Mouse (Mus musculus): ENCODE results near the gene Ube4b.
A peak's percentile ranks its signal among the peaks of the same experiment; 100 is the strongest.
"Not testable (repeated sequence)": the region's sequence is repeated elsewhere in the genome, so short reads cannot be mapped to it uniquely, and the experiment has no call there.

Ube4b gene

GRCm38 (mm10) chr4:149431887-149432286 lies 5.3 kb upstream of the Ube4b start:
- DNase-seq (ENCODE audit: low spot score in 2 of 2) = not testable (repeated sequence)

- DNase-seq (ENCODE audit: low spot score in 2 of 2) = no peak
Measured at GRCm38 (mm10) chr4:149429592-149429991, 3.0 kb upstream of the Ube4b start.

GRCm38 (mm10) chr4:149425801-149426292 lies 702 bp downstream of the Ube4b start:
- no peak for DNase-seq (ENCODE audit: low spot score in 2 of 2)

DNA sequence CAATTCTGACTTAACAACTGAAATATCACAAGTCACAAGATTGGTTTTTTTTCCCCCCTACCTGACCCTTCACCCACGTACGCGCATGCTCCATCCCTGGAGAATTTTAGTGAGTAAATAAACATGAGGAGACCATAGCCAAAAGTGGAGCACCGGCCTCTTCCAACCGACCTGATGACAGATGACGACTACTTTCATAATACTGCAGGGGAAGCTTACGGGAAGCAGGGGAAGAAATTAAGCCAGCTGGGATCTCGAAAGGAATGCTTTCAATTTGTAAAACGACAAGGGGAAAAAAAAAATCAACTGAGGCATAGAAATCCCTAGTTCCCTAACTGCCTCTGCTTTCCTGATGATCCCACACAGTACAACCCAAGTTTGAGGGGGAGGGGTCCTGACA lies 1.8 kb downstream of the Ube4b start:
- DNase-seq (ENCODE audit: low spot score in 2 of 2) = no peak

DNA sequence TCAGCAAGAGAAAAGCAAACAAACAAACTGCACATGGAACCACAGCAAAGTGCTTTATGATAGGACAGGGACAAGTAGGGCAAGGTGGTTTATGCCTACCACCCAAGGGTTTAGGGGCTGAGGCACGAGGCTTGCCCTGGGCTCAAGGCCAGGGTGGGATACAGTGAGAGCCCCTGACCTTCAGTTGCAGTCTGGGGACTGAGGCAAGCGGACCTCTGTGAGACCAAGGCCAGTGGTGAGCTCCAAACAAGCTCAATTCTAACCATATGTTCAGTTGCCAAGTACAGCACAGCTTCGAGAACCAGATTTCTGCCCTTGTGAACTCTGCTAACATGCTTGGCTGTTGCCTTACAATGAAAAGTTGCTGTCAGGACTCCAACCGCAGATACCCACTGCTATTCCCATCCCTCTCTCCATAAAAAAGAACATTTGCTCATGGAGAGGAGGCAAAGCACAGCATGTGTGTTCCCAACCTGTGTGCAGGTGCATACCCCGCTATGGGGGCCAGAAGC lies 8.6 kb downstream of the Ube4b start:
- no peak for DNase-seq (ENCODE audit: low spot score in 2 of 2)

DNA sequence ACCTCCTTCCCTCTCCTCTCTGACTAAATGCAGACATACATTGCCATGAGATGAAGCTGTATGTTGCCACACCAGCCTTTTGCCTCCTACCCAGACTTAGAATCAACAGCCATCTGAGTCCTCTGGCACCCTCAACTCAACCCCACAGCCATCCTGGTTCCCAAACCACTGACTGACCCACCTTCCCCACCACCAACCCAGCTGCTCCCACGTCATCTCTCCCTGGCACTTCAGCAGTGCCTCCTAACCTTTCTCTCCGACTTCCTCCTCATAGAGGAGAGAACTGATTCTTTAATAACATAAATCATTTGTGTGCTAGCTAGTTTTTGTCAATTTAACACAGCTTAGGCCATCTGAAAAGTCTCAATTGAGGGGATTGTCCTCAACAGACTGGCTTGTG lies 9.6 kb downstream of the Ube4b start:
- DNase-seq (ENCODE audit: low spot score in 2 of 2) = no peak

- DNase-seq (ENCODE audit: low spot score in 2 of 2) = no peak
Measured at GRCm38 (mm10) chr4:149416417-149416816, 10.1 kb downstream of the Ube4b start.

DNA sequence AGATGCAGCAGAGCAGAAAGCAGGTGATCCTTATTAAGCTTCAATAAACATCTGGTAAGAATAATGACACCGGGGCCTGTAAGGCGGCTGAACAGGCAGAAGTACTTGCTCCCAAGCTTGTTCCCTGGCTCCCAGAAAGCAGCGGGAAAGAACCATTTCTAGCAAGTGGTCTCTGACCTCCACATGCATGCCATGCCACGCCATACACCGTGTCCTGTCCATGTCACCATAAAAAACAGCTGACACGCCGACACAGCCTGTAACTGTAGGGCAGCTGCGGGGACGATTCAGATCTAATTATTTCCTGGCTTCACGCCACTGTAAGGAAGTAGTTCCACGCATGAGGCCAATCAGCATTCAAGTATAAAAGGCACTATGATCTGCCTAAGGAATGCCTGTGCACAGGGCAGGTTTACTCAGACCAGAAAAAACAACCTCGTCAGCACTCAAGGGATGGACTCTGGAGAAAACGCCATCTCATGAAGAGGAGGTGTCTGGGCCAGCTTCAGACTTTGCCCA lies 10.8 kb downstream of the Ube4b start:
- no peak for DNase-seq (ENCODE audit: low spot score in 2 of 2)

GRCm38 (mm10) chr4:149414259-149414658 lies 12.3 kb downstream of the Ube4b start:
- no peak for DNase-seq (ENCODE audit: low spot score in 2 of 2)

DNA sequence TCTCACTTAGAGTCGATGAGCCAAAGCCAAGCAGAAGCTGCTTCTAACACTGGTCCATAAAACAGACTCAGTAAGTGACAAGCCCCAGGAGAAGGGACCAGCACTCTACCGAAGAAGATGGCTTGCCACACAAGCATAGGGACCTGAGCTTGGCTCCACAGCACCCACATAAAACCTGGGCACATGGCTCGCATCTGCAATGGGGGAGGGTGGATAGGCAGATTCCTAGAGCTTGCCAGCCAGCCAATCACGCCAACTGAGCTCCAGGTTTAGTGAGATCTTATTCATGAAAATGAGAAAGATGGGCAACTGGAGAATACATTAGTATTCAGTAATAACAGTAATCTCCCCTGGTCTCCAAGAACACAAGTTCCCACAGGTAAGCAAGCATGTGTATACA lies 16.8 kb downstream of the Ube4b start:
- DNase-seq (ENCODE audit: low spot score in 2 of 2) = no peak

DNA sequence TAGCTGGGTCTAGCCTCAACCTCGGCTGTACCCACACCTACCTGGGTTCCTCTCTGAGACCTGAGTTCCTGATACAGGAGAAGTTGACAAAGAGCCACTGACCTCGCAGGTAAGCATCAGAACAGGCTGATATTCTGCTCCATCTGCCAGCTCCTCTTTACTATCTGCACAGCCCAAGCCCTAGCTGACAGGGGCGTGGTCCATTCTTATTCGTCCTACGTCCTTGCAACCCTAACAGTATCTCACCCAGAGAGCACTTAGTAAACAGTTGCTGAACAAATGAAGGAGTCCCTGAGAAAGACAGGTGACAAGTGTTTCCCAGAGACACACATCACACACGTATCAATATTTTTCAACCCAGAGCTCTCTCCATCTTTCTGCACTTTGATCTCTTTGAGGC lies 18.2 kb downstream of the Ube4b start:
- no peak for DNase-seq (ENCODE audit: low spot score in 2 of 2)

DNA sequence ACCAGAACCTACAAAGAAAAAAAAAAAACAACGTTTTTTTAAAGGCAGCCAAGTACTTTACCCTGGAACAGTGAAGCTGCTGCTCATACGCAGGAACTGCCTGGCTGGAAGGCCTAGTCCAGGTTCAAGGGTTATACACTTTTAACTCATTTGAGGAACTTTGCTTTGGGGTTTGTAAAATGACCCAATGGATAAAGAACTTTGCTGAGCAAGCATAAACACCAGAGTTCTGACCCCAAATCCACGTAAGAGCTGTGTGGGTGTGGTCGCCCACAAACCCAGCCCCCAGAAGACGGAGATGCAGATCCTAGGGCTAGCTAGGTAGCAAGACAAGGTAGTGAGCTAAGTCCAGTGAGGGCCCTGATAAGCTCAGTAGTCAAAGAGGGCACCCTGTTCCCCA lies 19.1 kb downstream of the Ube4b start:
- no peak for DNase-seq (ENCODE audit: low spot score in 2 of 2)

- peak; percentile 47 to 58 for DNase-seq (ENCODE audit: low spot score in 2 of 2)
Measured at GRCm38 (mm10) chr4:149405713-149406443, 20.7 kb downstream of the Ube4b start.

- no peak for DNase-seq (ENCODE audit: low spot score in 2 of 2)
Measured at GRCm38 (mm10) chr4:149404640-149405465, 21.7 kb downstream of the Ube4b start.

DNA sequence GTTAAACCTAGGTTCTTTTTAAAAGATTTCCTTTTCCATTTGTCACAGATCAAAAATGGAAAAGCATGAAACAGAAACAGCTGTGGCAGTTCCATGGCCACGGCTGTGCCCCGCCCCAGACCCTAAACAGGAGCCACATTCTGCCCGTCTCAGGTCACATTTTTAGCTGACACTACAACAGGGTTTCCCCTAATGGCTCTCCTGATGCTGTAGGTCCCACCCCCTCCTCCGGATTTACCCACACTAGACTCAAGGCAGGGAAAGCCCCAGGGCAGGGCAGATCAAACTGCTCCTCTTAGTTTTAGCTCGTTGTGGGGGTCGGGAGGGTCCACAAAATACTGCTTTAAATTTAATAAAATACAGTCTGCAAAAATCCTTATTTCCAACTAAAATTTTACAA lies 23.5 kb downstream of the Ube4b start:
- no peak for DNase-seq (ENCODE audit: low spot score in 2 of 2)

GRCm38 (mm10) chr4:149401591-149401982 lies 25.0 kb downstream of the Ube4b start:
- DNase-seq (ENCODE audit: low spot score in 2 of 2) = peak in 1 of 2 experiments; percentile 28

DNA sequence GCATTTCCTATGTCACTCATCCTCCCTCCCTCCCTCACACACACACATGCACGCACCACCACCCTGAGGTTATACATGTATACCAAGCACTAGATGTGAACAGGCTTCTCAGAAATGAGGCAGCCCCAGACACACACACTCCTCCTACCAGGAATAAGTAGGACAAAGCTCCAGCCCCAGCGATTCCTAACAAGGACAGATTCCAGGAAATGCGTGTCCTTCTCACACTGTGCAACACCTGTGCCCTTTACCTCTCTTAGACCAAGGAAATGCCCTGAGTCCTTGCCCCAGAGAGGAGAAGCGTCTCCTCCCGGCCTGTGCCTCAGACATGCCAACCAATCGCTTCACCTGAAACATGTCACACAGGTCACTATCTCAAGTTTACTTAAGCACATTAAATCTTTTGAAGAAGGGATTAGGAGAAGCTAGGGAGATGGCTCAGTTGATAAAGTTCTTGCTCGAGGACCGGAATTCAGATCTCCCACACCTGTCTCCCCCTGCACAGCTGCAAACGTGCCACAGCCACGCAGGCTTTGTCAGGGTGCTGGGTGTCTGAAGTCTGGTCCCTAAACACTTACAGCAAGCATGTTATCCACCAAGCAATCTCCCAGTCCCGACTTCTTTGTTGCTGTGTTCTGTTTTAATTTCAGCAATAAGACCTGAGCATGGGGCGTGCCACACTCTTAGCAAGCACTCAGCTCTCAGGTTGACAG lies 25.5 kb downstream of the Ube4b start:
- no peak for DNase-seq (ENCODE audit: low spot score in 2 of 2)

- no peak for DNase-seq (ENCODE audit: low spot score in 2 of 2)
Measured at GRCm38 (mm10) chr4:149399331-149399910, 27.1 kb downstream of the Ube4b start.

- no peak for DNase-seq (ENCODE audit: low spot score in 2 of 2)
Measured at GRCm38 (mm10) chr4:149398181-149398735, 28.3 kb downstream of the Ube4b start.

GRCm38 (mm10) chr4:149396433-149397306 lies 29.9 kb downstream of the Ube4b start:
- DNase-seq (ENCODE audit: low spot score in 2 of 2) = no peak
